Mouse (Mus musculus) heart, embryonic 13.5 days (tissue): ENCODE results near the gene Rbfox3. TPM values are rescaled to one million over a fixed set of nuclear protein-coding genes. Genes with fewer than 3 reads are reported as not detected.
"Not testable (repeated sequence)": the region's sequence is repeated elsewhere in the genome, so short reads cannot be mapped to it uniquely, and the experiment has no call there.

ENCODE experiments used
- ATAC-seq: fragments of 200-750 bp; cut with Nextera tagmentation; 2 replicates; pipeline ENCODE4 v1.8.0; 2017; ENCODE audit warnings: moderate TSS enrichment; ENCODE audit not compliant: insufficient number of reproducible peaks, low FRiP score, low TSS enrichment; ENCODE audit errors: extremely low read depth
- H3K27ac ChIP-seq: fragments of 300-500 bp; sonication (generic); replicated peaks from 2 replicates; pipeline ENCODE4 v1.5.1; 2015; ENCODE audit warnings: moderate library complexity, mild to moderate bottlenecking, inconsistent platforms
- H3K27me3 ChIP-seq: fragments of 300-500 bp; sonication (generic); replicated peaks from 2 replicates; pipeline ENCODE4 v1.6.1; 2015; ENCODE audit warnings: mild to moderate bottlenecking, inconsistent platforms
- H3K36me3 ChIP-seq: fragments of 300-500 bp; sonication (generic); 2 replicates; pipeline ENCODE4 v1.6.1; 2015; ENCODE audit warnings: mild to moderate bottlenecking, inconsistent platforms
- H3K4me1 ChIP-seq: fragments of 300-500 bp; sonication (generic); 2 replicates; pipeline ENCODE4 v1.6.1; 2015; ENCODE audit warnings: inconsistent platforms
- H3K4me2 ChIP-seq: fragments of 300-500 bp; sonication (generic); 2 replicates; pipeline ENCODE4 v1.6.1; 2015; ENCODE audit warnings: inconsistent platforms, mild to moderate bottlenecking, moderate library complexity
- H3K4me3 ChIP-seq: fragments of 300-500 bp; sonication (generic); 2 replicates; pipeline ENCODE4 v1.5.1; 2015; ENCODE audit warnings: moderate library complexity, mild to moderate bottlenecking, inconsistent platforms
- H3K9ac ChIP-seq: fragments of 300-500 bp; sonication (generic); 2 replicates; pipeline ENCODE4 v1.6.1; 2015; ENCODE audit warnings: inconsistent platforms, mild to moderate bottlenecking, moderate library complexity
- H3K9me3 ChIP-seq: fragments of 300-500 bp; sonication (generic); 2 replicates; pipeline ENCODE4 v1.6.1; 2016; ENCODE audit warnings: inconsistent platforms
- WGBS: fragments of 180-500 bp; shearing (Covaris S2); methylation state at CpG from one replicate; pipeline ENCODE4 v1.1.7; 2015; ENCODE audit warnings: mixed read lengths; 5-methylcytosine and 5-hydroxymethylcytosine counted together
- polyA plus RNA-seq: library from polyadenylated mRNA; unstranded; fragments of >200 nt; fragmentation: Nextera tagmentation; extraction: Ambion mirVana; gene quantifications from 2 replicates; pipeline ENCODE4 v1.2.1, GENCODE M21; 2015

The Rbfox3 gene
- polyA plus RNA-seq, 1 experiment from 2014 or later: 0.13 TPM

DNA sequence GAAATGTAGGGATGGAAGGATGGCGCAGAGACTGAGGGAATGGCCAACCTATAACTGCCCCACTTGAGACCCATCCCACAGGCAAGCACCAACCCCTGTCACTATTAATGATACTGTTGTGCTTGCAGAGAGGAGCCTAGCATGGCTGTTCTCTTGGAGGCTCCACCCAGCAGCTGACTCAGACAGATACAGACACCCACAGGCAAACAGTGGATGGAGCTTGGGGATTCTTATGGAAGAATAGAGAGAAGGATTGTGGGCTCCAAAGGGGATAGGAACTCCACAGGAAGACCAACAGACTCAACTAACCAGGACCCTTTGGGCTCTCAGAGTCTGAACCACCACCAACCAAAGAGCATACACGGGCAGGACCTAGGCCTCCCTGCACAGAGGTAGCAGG is 136.6 kb downstream of the Rbfox3 start:
- H3K9me3 ChIP-seq, H3K4me3 ChIP-seq, H3K9ac ChIP-seq, H3K4me2 ChIP-seq, H3K36me3 ChIP-seq, H3K27me3 ChIP-seq, H3K4me1 ChIP-seq, ATAC-seq, H3K27ac ChIP-seq: not testable (repeated sequence)
- WGBS: 69% methylated on average over 2 of the region's 2 CpGs

- H3K4me1 ChIP-seq: no peaks in the 10 kb centered on the region
- no peak overlapping the region for H3K4me3 ChIP-seq
- peaks cover 3% of the 10 kb centered on the region; the same call in 1 of the 2 replicates for H3K27me3 ChIP-seq
- no peak overlapping the region for H3K9ac ChIP-seq
- 48% methylated on average over 12 of the region's 12 CpGs for WGBS
- no peaks in the 10 kb centered on the region for H3K36me3 ChIP-seq
- H3K9me3 ChIP-seq: no peaks in the 10 kb centered on the region
- no peak for ATAC-seq
- no peak overlapping the region for H3K27ac ChIP-seq
- H3K4me2 ChIP-seq: no peak overlapping the region
Measured at GRCm38 (mm10) chr11:118773076-118773583, 138.3 kb downstream of the Rbfox3 start.

GRCm38 (mm10) chr11:118771358-118771757 is 140.0 kb downstream of the Rbfox3 start:
- Histone ChIP-seq H3K27ac (no peak overlapping the region), H3K27me3 (peaks cover 3% of the 10 kb centered on the region; the same call in 1 of the 2 replicates), H3K9ac (no peak overlapping the region), H3K9me3 (no peaks in the 10 kb centered on the region), H3K4me1 (no peaks in the 10 kb centered on the region), H3K4me3 (no peak overlapping the region), H3K4me2 (no peak overlapping the region), H3K36me3 (no peaks in the 10 kb centered on the region)
- WGBS: 79% methylated on average over 4 of the region's 4 CpGs
- ATAC-seq: no peak

DNA sequence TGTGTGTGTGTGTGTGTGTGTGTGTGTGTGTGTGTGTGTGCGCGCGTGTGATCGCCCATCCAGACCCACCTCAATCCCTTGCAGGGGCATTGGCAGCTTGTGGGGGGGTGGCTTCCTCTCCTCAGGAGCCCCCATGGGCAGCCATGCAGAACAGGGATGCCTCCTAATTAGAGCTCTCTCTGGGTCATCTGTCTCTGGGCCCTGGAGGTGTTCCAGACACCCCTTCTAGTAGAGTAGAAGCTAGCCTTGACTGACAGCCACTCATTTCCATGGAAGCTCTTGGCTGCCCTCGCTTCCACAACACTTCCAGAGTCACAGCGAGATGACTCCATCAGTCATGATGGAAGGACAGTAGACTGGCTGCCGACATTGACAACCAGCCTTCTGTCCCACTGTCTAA is 140.6 kb downstream of the Rbfox3 start:
- WGBS: 83% methylated on average over 7 of the region's 7 CpGs
- no peaks in the 10 kb centered on the region for H3K36me3 ChIP-seq
- no peak for ATAC-seq

GRCm38 (mm10) chr11:118769542-118769941 is 141.9 kb downstream of the Rbfox3 start:
- 43% methylated on average over 2 of the region's 2 CpGs for WGBS
- no peak overlapping the region for H3K4me2 ChIP-seq
- peaks cover 3% of the 10 kb centered on the region; the same call in 1 of the 2 replicates for H3K27me3 ChIP-seq
- H3K27ac ChIP-seq: no peak overlapping the region
- no peak overlapping the region for H3K4me3 ChIP-seq
- no peaks in the 10 kb centered on the region for H3K4me1 ChIP-seq
- ATAC-seq: no peak
- no peaks in the 10 kb centered on the region for H3K36me3 ChIP-seq
- H3K9ac ChIP-seq: no peak overlapping the region
- H3K9me3 ChIP-seq: no peaks in the 10 kb centered on the region

More for the DNA sequence above, 140.6 kb downstream of the Rbfox3 start:
- Histone ChIP-seq H3K9me3 (no peaks in the 10 kb centered on the region), H3K4me1 (no peaks in the 10 kb centered on the region), H3K27me3 (peaks cover 3% of the 10 kb centered on the region; the same call in 1 of the 2 replicates), H3K27ac (no peak overlapping the region), H3K4me2 (no peak overlapping the region), H3K9ac (no peak overlapping the region), H3K4me3 (no peak overlapping the region)

DNA sequence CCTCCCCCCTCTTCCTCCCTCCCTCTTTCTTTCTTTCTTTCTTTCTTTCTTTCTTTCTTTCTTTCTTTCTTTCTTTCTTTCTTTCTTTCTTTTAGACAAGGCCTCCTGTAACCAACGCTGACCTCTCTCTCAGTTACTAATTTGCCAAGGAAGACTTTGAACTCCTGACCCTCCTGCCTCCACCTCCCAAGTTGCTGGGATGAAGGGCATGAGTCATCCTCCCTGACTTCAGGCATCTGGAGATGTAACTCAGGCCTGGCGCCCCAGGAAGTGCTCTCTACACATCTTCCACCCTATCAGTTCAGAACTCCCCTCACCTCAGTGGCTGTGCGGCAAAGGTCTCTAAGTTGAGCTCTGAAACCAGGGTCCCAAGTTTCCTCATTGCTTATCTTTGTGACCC is 143.0 kb downstream of the Rbfox3 start:
- H3K4me3 ChIP-seq: no peak overlapping the region
- no peak overlapping the region for H3K4me2 ChIP-seq
- H3K27me3 ChIP-seq: 0 out of 2 replicates have a peak, but pooled peaks cover 3% of the 10 kb centered on the region
- H3K36me3 ChIP-seq: no peaks in the 10 kb centered on the region
- no peak overlapping the region for H3K27ac ChIP-seq
- ATAC-seq: no peak
- H3K9ac ChIP-seq: no peak overlapping the region
- H3K9me3 ChIP-seq: no peaks in the 10 kb centered on the region
- no peaks in the 10 kb centered on the region for H3K4me1 ChIP-seq
- WGBS: 56% methylated on average over 3 of the region's 3 CpGs

GRCm38 (mm10) chr11:118767411-118767810 is 144.0 kb downstream of the Rbfox3 start:
- Histone ChIP-seq H3K4me3 (no peak overlapping the region), H3K36me3 (no peaks in the 10 kb centered on the region), H3K27me3 (0 out of 2 replicates have a peak, but pooled peaks cover 2% of the 10 kb centered on the region), H3K9me3 (no peaks in the 10 kb centered on the region), H3K27ac (no peak overlapping the region), H3K9ac (no peak overlapping the region), H3K4me1 (no peaks in the 10 kb centered on the region), H3K4me2 (no peak overlapping the region)
- 58% methylated on average over 4 of the region's 4 CpGs for WGBS
- no peak for ATAC-seq

DNA sequence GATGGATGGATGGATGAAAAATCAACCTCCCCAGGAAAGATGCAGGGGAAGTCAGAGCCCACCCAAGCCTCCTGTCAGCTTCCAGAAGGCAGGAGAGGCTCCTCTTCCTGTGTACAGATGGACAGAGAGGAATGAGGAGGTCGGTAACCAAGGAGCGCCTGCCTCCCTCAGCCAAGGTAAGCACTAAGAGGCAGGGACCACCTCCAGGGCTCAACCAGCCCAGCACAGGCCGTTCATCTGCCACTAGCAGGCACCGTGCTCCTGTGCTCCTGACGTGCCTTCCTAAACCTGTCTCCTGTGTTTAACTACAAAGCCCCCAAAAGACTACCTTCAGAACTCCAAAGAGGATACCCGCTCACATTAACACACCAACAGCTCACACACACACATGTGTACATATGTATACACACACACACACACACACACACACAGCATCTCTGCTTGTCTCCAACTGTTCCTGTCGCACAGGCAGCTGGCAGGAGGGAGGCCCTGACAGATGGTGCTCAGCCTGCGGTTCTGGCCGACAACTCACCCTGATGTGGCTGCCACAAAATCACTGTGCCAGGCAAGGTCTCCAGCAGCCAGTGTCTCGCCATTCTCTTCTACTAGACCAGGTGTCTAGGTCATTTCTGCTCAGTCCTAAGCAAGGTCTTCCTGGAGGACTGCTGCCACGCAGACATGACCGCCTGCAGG is 151.0 kb downstream of the Rbfox3 start:
- H3K36me3 ChIP-seq: no peaks in the 10 kb centered on the region
- no peak for ATAC-seq
- no peak overlapping the region for H3K4me3 ChIP-seq
- no peak overlapping the region for H3K9ac ChIP-seq
- no peak overlapping the region for H3K4me2 ChIP-seq
- no peak overlapping the region for H3K27ac ChIP-seq
- peaks cover 19% of the 10 kb centered on the region; the same call in 1 of the 2 replicates for H3K27me3 ChIP-seq
- H3K4me1 ChIP-seq: no peaks in the 10 kb centered on the region
- H3K9me3 ChIP-seq: no peaks in the 10 kb centered on the region
- WGBS: 75% methylated on average over 12 of the region's 12 CpGs

DNA sequence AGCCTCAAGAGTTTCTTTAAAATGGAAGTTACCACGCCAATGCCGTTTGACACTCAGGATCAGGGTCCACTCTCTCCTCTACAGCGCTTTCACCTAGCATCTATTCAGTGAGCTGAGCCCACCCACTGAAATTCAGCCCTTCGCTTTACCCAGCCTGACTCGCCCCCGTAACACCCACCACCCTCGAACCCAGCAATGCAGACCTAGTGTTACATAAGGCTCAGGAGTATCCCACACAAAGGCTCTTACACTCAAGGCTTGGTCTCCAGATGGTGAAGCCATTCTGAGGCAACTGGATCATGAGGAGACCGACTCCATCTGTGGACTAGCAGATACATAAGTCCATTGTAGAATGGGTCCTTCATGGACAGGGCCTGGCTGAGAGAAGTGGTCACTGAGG is 152.2 kb downstream of the Rbfox3 start:
- Histone ChIP-seq H3K27ac (no peak overlapping the region), H3K9ac (no peak overlapping the region), H3K4me1 (no peaks in the 10 kb centered on the region), H3K4me3 (no peak overlapping the region), H3K9me3 (no peaks in the 10 kb centered on the region), H3K4me2 (no peak overlapping the region), H3K27me3 (peaks cover 27% of the 10 kb centered on the region; the same call in 1 of the 2 replicates), H3K36me3 (no peaks in the 10 kb centered on the region)
- no peak for ATAC-seq
- WGBS: 77% methylated on average over 8 of the region's 8 CpGs

GRCm38 (mm10) chr11:118758277-118758990 is 153.0 kb downstream of the Rbfox3 start:
- Histone ChIP-seq H3K9ac (no peak overlapping the region), H3K4me2 (no peak overlapping the region), H3K27me3 (peaks cover 27% of the 10 kb centered on the region; the same call in 1 of the 2 replicates), H3K27ac (no peak overlapping the region), H3K4me1 (no peaks in the 10 kb centered on the region), H3K36me3 (no peaks in the 10 kb centered on the region), H3K9me3 (no peaks in the 10 kb centered on the region), H3K4me3 (no peak overlapping the region)
- no peak for ATAC-seq
- WGBS: 80% methylated on average over 10 of the region's 10 CpGs

DNA sequence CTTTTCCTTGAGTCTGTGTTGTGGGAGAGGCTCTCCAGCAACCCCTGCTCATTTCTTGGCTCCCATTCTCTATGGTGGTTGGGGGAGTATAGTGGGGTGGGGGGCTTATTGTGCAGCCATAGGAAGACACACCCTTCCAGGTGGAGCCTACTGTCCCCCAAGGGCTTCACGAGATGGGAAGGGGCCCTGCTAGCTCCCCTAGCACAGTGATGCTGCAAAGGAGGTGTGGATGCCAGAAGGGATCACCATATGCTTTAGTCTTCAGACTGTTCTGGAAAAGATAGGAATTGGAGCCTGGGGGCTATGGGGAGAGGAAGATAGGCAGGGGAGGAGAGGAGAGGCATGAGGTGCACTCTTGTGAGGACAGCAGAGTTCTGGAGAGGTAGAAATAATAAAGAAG is 153.9 kb downstream of the Rbfox3 start:
- H3K4me2 ChIP-seq: no peak overlapping the region
- peaks cover 27% of the 10 kb centered on the region; the same call in 1 of the 2 replicates for H3K27me3 ChIP-seq
- 58% methylated on average over 1 of the region's 1 CpGs for WGBS
- no peak overlapping the region for H3K27ac ChIP-seq
- no peaks in the 10 kb centered on the region for H3K36me3 ChIP-seq
- no peak overlapping the region for H3K9ac ChIP-seq
- no peaks in the 10 kb centered on the region for H3K9me3 ChIP-seq
- ATAC-seq: no peak
- no peaks in the 10 kb centered on the region for H3K4me1 ChIP-seq
- H3K4me3 ChIP-seq: no peak overlapping the region
